Mouse (Mus musculus): ENCODE data around the gene Eml6. TPM values are rescaled to one million over a fixed set of nuclear protein-coding genes. Genes with fewer than 3 reads are reported as not detected.

Eml6 gene
- polyA plus RNA-seq, 1 experiment: 17.4 TPM

DNA sequence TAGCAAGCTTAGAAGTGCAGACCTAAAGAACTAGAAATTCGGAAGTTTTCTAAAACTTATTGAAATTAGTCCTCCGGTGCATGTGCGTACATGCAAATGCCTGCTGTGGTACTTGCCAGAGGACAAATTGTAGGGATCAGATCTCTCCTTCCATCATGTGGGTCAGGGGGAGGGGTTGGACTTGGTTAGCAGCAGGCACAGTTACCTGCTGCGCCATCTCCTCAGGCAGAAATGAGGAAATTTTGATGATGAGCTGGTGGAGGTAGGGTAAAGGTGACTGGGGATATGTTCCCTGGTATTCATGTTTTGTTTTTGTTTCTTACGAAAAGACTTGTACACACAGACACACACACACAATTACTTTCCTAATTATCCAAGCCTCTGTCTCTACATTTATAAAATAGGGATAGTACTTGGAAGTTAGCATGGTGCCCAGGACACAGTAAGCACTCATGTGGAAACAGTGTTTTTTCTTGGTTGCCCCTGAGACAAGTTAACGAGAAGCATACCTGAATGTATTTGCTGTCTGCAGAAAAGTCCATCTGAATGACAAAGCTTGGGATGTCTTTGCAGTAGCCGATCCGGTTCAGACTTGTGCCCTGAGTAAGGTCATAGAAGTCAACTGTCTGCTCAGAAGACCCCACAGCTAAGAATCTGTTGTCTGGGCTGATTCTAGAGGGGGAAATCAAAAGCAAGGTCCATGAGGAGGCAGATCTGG is 276.9 kb downstream of the Eml6 start:
- no peak overlapping the region for H3K4me3 ChIP-seq (ENCODE audit: control insufficient read depth, low read depth, low read length)
- H3K27ac ChIP-seq (ENCODE audit: control insufficient read depth, insufficient read depth, low read depth, low read length): no peak overlapping the region
- TF ChIP-seq CTCF (IDR thresholded peaks at IDR 0.05; ENCODE audit: control insufficient read depth, insufficient read depth, insufficient replicate concordance, low read depth, low read length) (no peak), POLR2A (IDR thresholded peaks at IDR 0.05; ENCODE audit: control insufficient read depth, low read depth, low read length) (no peak)

DNA sequence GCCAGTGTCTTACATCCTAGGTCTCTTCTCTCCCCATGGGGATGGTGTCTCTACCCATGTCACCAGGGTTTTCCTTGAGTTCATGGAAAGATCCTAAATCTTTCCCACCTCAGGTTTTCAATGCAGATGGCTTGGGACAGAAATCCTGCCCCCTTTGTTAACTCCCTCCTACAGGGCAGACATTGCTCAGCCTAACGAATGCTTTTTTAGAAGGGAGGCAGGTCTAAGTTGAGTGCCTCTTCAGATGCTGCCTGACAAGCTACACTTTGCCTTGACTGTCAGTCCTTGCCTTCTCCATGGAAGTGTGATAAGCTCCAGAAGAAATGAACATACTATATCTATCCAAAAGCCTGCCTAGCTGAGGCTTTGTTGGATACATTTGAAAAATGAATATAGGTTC is 278.0 kb downstream of the Eml6 start:
- Histone ChIP-seq H3K4me1 (ENCODE audit: control insufficient read depth, insufficient read depth, low read length) (no peaks in the 10 kb centered on the region), H3K4me3 (ENCODE audit: control insufficient read depth, low read depth, low read length) (no peak overlapping the region), H3K27ac (ENCODE audit: control insufficient read depth, insufficient read depth, low read depth, low read length) (no peak overlapping the region), H3K36me3 (ENCODE audit: control insufficient read depth, insufficient read depth, low read length) (no peaks in the 10 kb centered on the region), H3K27me3 (ENCODE audit: control insufficient read depth, insufficient read depth, low read length) (no peaks in the 10 kb centered on the region)
- no peak for TF ChIP-seq POLR2A (IDR thresholded peaks at IDR 0.05; ENCODE audit: control insufficient read depth, low read depth, low read length)
- no peak for TF ChIP-seq CTCF (IDR thresholded peaks at IDR 0.05; ENCODE audit: control insufficient read depth, insufficient read depth, insufficient replicate concordance, low read depth, low read length)

More for the DNA sequence above, 276.9 kb downstream of the Eml6 start:
- Histone ChIP-seq H3K27me3 (ENCODE audit: control insufficient read depth, insufficient read depth, low read length) (no peaks in the 10 kb centered on the region), H3K4me1 (ENCODE audit: control insufficient read depth, insufficient read depth, low read length) (no peaks in the 10 kb centered on the region), H3K36me3 (ENCODE audit: control insufficient read depth, insufficient read depth, low read length) (no peaks in the 10 kb centered on the region)

DNA sequence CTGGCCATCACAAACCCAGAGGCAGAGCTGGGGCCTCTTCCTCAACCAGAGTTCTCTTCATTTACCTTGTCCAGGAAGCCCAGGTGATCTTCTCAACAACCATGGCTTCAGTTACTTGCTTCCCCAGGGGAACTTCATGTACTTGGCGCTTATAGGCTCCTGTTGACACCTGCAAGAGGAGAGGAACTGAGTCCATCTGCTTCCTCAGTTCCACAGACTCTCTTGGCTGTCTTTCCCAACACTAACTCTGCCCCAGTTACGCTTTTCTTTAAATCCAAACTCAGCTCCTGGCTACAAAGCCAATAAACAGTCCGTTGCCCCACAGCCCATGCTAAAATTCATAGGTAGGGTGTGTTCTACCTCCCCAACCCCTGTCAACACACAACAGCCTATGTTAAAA is 278.5 kb downstream of the Eml6 start:
- H3K27ac ChIP-seq (ENCODE audit: control insufficient read depth, insufficient read depth, low read depth, low read length): no peak overlapping the region
- no peaks in the 10 kb centered on the region for H3K4me1 ChIP-seq (ENCODE audit: control insufficient read depth, insufficient read depth, low read length)
- no peaks in the 10 kb centered on the region for H3K36me3 ChIP-seq (ENCODE audit: control insufficient read depth, insufficient read depth, low read length)
- H3K27me3 ChIP-seq (ENCODE audit: control insufficient read depth, insufficient read depth, low read length): no peaks in the 10 kb centered on the region
- no peak overlapping the region for H3K4me3 ChIP-seq (ENCODE audit: control insufficient read depth, low read depth, low read length)
- TF ChIP-seq POLR2A (IDR thresholded peaks at IDR 0.05; ENCODE audit: control insufficient read depth, low read depth, low read length): no peak
- TF ChIP-seq CTCF (IDR thresholded peaks at IDR 0.05; ENCODE audit: control insufficient read depth, insufficient read depth, insufficient replicate concordance, low read depth, low read length): no peak

DNA sequence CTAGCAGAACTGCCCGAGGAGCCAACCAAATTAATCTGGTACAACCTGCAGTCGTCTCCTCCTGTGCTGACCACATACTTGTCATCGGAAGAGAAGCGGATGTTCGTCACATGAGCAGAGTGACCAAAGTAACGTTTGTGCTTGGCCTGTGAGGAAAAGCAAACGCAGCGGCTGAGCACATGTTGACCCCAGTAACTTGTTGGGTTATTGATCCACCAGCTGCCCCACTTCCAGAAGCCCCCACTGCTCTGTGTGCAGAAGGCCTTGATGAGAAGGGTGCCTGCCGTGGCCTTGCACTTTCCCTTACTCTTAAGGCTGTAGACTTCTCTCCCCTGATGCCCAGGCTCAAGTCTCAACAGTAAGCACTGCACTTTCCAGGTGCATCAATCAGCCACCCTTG is 279.6 kb downstream of the Eml6 start:
- TF ChIP-seq POLR2A (IDR thresholded peaks at IDR 0.05; ENCODE audit: control insufficient read depth, low read depth, low read length) (no peak), CTCF (IDR thresholded peaks at IDR 0.05; ENCODE audit: control insufficient read depth, insufficient read depth, insufficient replicate concordance, low read depth, low read length) (no peak)
- Histone ChIP-seq H3K36me3 (ENCODE audit: control insufficient read depth, insufficient read depth, low read length) (no peaks in the 10 kb centered on the region; the same call in 1 of the 2 replicates), H3K27me3 (ENCODE audit: control insufficient read depth, insufficient read depth, low read length) (no peaks in the 10 kb centered on the region), H3K27ac (ENCODE audit: control insufficient read depth, insufficient read depth, low read depth, low read length) (no peak overlapping the region), H3K4me1 (ENCODE audit: control insufficient read depth, insufficient read depth, low read length) (no peaks in the 10 kb centered on the region), H3K4me3 (ENCODE audit: control insufficient read depth, low read depth, low read length) (no peak overlapping the region; the same call in 1 of the 2 replicates)

DNA sequence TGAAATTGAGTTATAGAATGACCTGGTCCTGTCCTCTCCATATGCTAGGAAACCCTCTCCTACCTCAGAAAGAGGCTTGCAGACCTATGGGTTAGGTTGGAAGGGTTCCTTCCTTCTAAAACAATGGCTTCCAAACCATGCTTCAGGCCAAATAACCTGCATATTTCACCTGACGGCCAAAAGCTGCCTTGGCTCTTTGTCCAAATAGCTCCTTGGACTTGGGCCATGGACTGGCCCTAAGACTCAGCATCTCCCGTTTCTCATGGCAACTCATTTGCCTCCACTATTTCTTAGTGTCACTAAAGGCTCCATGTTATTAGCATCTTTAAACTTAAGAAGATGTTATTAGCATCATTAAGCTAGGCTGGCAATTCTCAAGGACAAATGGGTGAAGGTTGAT is 280.3 kb downstream of the Eml6 start:
- no peaks in the 10 kb centered on the region; the same call in 1 of the 2 replicates for H3K36me3 ChIP-seq (ENCODE audit: control insufficient read depth, insufficient read depth, low read length)
- no peak overlapping the region for H3K4me3 ChIP-seq (ENCODE audit: control insufficient read depth, low read depth, low read length)
- H3K4me1 ChIP-seq (ENCODE audit: control insufficient read depth, insufficient read depth, low read length): no peaks in the 10 kb centered on the region
- TF ChIP-seq CTCF (IDR thresholded peaks at IDR 0.05; ENCODE audit: control insufficient read depth, insufficient read depth, insufficient replicate concordance, low read depth, low read length) (no peak), POLR2A (IDR thresholded peaks at IDR 0.05; ENCODE audit: control insufficient read depth, low read depth, low read length) (no peak)
- no peak overlapping the region for H3K27ac ChIP-seq (ENCODE audit: control insufficient read depth, insufficient read depth, low read depth, low read length)
- H3K27me3 ChIP-seq (ENCODE audit: control insufficient read depth, insufficient read depth, low read length): no peaks in the 10 kb centered on the region

DNA sequence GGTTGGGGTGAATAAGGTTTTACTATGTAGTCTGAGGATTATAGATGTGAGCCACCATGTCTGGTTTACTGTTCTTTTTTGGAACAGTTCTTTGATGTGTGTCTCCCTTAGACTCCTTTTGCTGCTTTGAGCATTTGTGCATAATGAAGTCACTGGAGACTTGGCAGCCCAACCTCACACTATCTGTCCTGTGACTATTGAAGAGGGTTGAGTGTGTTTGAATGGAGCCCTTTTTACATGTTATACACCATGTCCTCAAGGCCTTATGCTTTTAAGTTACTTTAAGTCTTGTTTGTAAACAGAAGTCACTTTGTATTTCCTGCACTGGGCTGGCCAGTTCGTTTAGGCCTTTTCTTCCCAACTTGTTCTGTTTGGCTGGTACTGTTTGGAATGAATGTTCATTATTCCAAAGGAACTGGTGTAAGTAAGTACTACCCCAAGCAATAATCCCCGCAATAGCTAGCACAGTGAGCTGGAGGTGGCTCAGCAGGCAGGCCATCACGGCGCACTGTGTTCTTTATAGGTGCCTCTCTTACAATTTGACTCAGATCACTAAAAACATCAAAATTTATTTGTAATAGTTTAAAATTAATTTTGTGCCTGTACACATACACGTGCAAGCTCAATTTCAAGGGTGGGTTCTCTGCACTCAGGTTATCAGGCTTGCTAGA is 280.9 kb downstream of the Eml6 start:
- no peaks in the 10 kb centered on the region; the same call in 1 of the 2 replicates for H3K36me3 ChIP-seq (ENCODE audit: control insufficient read depth, insufficient read depth, low read length)
- TF ChIP-seq POLR2A (IDR thresholded peaks at IDR 0.05; ENCODE audit: control insufficient read depth, low read depth, low read length) (no peak), CTCF (IDR thresholded peaks at IDR 0.05; ENCODE audit: control insufficient read depth, insufficient read depth, insufficient replicate concordance, low read depth, low read length) (no peak)
- no peaks in the 10 kb centered on the region for H3K4me1 ChIP-seq (ENCODE audit: control insufficient read depth, insufficient read depth, low read length)
- H3K27me3 ChIP-seq (ENCODE audit: control insufficient read depth, insufficient read depth, low read length): no peaks in the 10 kb centered on the region
- H3K4me3 ChIP-seq (ENCODE audit: control insufficient read depth, low read depth, low read length): no peak overlapping the region
- H3K27ac ChIP-seq (ENCODE audit: control insufficient read depth, insufficient read depth, low read depth, low read length): no peak overlapping the region

DNA sequence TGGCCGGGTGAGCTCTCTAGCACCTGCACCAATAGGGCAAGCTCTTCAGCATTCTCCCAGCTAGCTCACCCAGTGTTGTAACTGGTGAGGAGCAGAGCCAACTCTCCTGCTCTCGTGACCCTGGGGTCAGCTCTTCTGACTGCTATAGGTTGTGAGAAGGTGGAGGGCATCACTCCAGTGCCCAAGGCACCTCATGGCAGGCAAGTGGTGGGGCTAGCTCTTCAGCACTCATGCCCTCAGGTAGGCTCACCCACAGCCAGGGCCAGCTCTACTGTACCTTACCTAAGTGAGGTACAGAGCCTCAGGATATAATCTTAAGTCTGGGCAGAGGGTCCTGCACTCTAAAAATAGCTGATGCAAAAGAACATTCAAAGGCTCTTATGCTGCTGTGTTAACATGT is 286.1 kb downstream of the Eml6 start:
- Histone ChIP-seq H3K4me1 (ENCODE audit: control insufficient read depth, insufficient read depth, low read length) (no peaks in the 10 kb centered on the region), H3K27ac (ENCODE audit: control insufficient read depth, insufficient read depth, low read depth, low read length) (no peak overlapping the region), H3K27me3 (ENCODE audit: control insufficient read depth, insufficient read depth, low read length) (no peaks in the 10 kb centered on the region), H3K36me3 (ENCODE audit: control insufficient read depth, insufficient read depth, low read length) (no peaks in the 10 kb centered on the region; the same call in 1 of the 2 replicates), H3K4me3 (ENCODE audit: control insufficient read depth, low read depth, low read length) (no peak overlapping the region)
- TF ChIP-seq CTCF (IDR thresholded peaks at IDR 0.05; ENCODE audit: control insufficient read depth, insufficient read depth, insufficient replicate concordance, low read depth, low read length) (no peak), POLR2A (IDR thresholded peaks at IDR 0.05; ENCODE audit: control insufficient read depth, low read depth, low read length) (no peak)
